Mouse (Mus musculus) lung, postnatal 0 days (tissue): Measurements from ENCODE around the gene Fbxo46. TPM values are rescaled to one million over a fixed set of nuclear protein-coding genes. Genes with fewer than 3 reads are reported as not detected.

Experiments
- ATAC-seq: fragments of 200-750 bp; cut with Nextera tagmentation; 2 replicates; pipeline ENCODE4 v1.8.0; 2017; ENCODE audit warnings: moderate library complexity
- DNase-seq: peaks from one replicate; pipeline ENCODE4 v3.0.0-alpha.2; 2016; ENCODE audit warnings: low spot score
- H3K27ac ChIP-seq: fragments of 300-500 bp; sonication (generic); 2 replicates; pipeline ENCODE4 v1.5.1; 2014; ENCODE audit warnings: antibody characterized with exemption, mild to moderate bottlenecking, low read length, mixed read lengths
- H3K27me3 ChIP-seq: fragments of 300-500 bp; sonication (generic); replicated peaks from 2 replicates; pipeline ENCODE4 v1.6.1; 2014; ENCODE audit warnings: low read length, mixed read lengths; ENCODE audit not compliant: insufficient read depth
- H3K36me3 ChIP-seq: fragments of 300-500 bp; sonication (generic); 2 replicates; pipeline ENCODE4 v1.6.1; 2014; ENCODE audit warnings: low read length, mixed read lengths; ENCODE audit not compliant: insufficient read depth
- H3K4me1 ChIP-seq: fragments of 300-500 bp; sonication (generic); 2 replicates; pipeline ENCODE4 v1.6.1; 2014; ENCODE audit warnings: antibody characterized with exemption, low read depth, low read length, mixed read lengths; ENCODE audit not compliant: insufficient read depth
- H3K4me2 ChIP-seq: fragments of 300-500 bp; sonication (generic); replicated peaks from 2 replicates; pipeline ENCODE4 v1.6.1; 2014; ENCODE audit warnings: low read depth, mild to moderate bottlenecking, low read length, moderate library complexity, mixed read lengths
- H3K4me3 ChIP-seq: fragments of 300-500 bp; sonication (generic); 2 replicates; pipeline ENCODE4 v1.5.1; 2014; ENCODE audit warnings: low read depth, low read length
- H3K9ac ChIP-seq: fragments of 300-500 bp; sonication (generic); replicated peaks from 2 replicates; pipeline ENCODE4 v1.6.1; 2014; ENCODE audit warnings: low read depth, mild to moderate bottlenecking
- H3K9me3 ChIP-seq: fragments of 300-500 bp; sonication (generic); 2 replicates; pipeline ENCODE4 v1.6.1; 2016; ENCODE audit warnings: low read length, mixed read lengths
- CTCF ChIP-seq: IDR thresholded peaks from 2 replicates; pipeline ENCODE4 v1.5.1; 2016; ENCODE audit warnings: antibody characterized with exemption, mild to moderate bottlenecking
- EP300 ChIP-seq: IDR thresholded peaks from 2 replicates; pipeline ENCODE4 v1.6.1; 2016; ENCODE audit warnings: antibody characterized with exemption, mild to moderate bottlenecking, control low read depth
- WGBS: fragments of 180-500 bp; shearing (Covaris S2); extraction: QIAGEN DNeasy Blood & Tissue Kit; methylation state at CpG from one replicate; pipeline ENCODE4 v1.1.7; 2014; 5-methylcytosine and 5-hydroxymethylcytosine counted together
- polyA plus RNA-seq: library from polyadenylated mRNA; unstranded; fragments of >200 nt; fragmentation: Nextera tagmentation; extraction: Ambion mirVana; gene quantifications from 2 replicates; pipeline ENCODE4 v1.2.1, GENCODE M21; 2015

The Fbxo46 gene
- polyA plus RNA-seq, 1 experiment from 2014 or later: 9.9 TPM

DNA sequence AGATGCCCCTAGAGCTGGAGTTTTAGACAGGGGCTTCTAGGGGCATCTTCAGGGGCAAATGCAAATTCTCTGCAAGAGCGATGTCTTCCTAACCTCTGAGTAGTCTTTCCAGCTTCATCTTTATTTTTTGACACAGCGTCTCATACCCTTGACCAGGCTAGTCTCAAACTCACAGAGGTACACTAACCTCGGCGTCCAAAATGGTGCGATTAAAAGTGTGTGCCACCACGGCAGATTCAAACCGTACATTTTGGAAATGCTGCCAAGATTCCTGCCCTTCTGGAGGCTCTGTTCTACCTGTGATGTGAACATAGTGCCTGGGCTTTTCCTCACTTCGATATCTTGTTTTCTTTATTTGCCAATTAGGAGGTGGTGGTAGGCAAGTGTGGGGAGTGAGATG lies 576 bp upstream of the Fbxo46 start:
- no peaks in the 10 kb centered on the region for H3K9me3 ChIP-seq
- WGBS: 87% methylated on average over 8 of the region's 8 CpGs
- peaks cover 6% of the 10 kb centered on the region; the same call in 1 of the 2 replicates for H3K4me1 ChIP-seq
- TF ChIP-seq CTCF (no peak), EP300 (no peak)
- no peak overlapping the region for H3K4me3 ChIP-seq
- H3K4me2 ChIP-seq: no peak overlapping the region
- H3K27me3 ChIP-seq: no peaks in the 10 kb centered on the region
- no peak overlapping the region for H3K27ac ChIP-seq
- H3K36me3 ChIP-seq: no peaks in the 10 kb centered on the region
- DNase-seq (no peak), ATAC-seq (no peak)
- H3K9ac ChIP-seq: no peak overlapping the region

DNA sequence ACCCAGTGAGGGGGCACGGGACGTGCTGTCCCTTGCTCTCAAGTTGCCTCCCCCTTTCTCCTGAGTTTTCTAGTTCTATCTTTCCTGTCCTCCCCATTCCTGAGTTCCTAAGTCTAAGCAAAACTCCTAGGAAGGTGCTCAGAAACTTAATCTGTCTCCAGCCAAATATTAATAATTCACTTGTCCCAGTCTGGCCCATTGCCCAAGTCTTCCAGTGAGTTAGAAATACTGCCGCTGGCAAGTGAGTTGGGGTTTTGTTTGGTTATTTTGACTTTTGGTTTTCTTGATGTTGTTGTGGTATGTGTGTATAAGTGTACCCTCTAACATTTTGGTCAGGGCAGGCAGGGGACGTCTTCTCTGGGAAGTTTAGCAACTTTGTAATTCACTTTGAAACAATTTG lies 2.0 kb downstream of the Fbxo46 start:
- no peaks in the 10 kb centered on the region for H3K27me3 ChIP-seq
- no peak overlapping the region for H3K4me2 ChIP-seq
- no peak overlapping the region for H3K27ac ChIP-seq
- no peak for ATAC-seq
- TF ChIP-seq CTCF (no peak), EP300 (no peak)
- H3K36me3 ChIP-seq: no peaks in the 10 kb centered on the region
- peaks cover 6% of the 10 kb centered on the region; the same call in 1 of the 2 replicates for H3K4me1 ChIP-seq
- H3K9ac ChIP-seq: no peak overlapping the region
- 85% methylated on average over 4 of the region's 4 CpGs for WGBS
- DNase-seq: no peak
- no peak overlapping the region for H3K4me3 ChIP-seq
- H3K9me3 ChIP-seq: no peaks in the 10 kb centered on the region

GRCm38 (mm10) chr7:19124713-19125112 lies 5.1 kb downstream of the Fbxo46 start:
- ATAC-seq (no peak), DNase-seq (no peak)
- no peak overlapping the region for H3K9ac ChIP-seq
- H3K9me3 ChIP-seq: no peaks in the 10 kb centered on the region
- 91% methylated on average over 6 of the region's 6 CpGs for WGBS
- H3K4me1 ChIP-seq: peaks cover 6% of the 10 kb centered on the region; the same call in 1 of the 2 replicates
- no peak overlapping the region for H3K4me3 ChIP-seq
- no peak overlapping the region for H3K27ac ChIP-seq
- H3K36me3 ChIP-seq: no peaks in the 10 kb centered on the region
- no peak for TF ChIP-seq CTCF
- TF ChIP-seq EP300: no peak
- H3K27me3 ChIP-seq: no peaks in the 10 kb centered on the region
- H3K4me2 ChIP-seq: no peak overlapping the region

GRCm38 (mm10) chr7:19127744-19128143 lies 8.1 kb downstream of the Fbxo46 start:
- ATAC-seq (no peak), DNase-seq (no peak)
- H3K4me3 ChIP-seq: no peak overlapping the region
- 82% methylated on average over 5 of the region's 5 CpGs for WGBS
- H3K9me3 ChIP-seq: no peaks in the 10 kb centered on the region
- no peak overlapping the region for H3K27ac ChIP-seq
- peaks cover 5% of the 10 kb centered on the region; the same call in 1 of the 2 replicates for H3K4me1 ChIP-seq
- no peak for TF ChIP-seq CTCF
- no peak for TF ChIP-seq EP300
- H3K27me3 ChIP-seq: no peaks in the 10 kb centered on the region
- no peak overlapping the region for H3K4me2 ChIP-seq
- H3K36me3 ChIP-seq: no peaks in the 10 kb centered on the region
- no peak overlapping the region for H3K9ac ChIP-seq

DNA sequence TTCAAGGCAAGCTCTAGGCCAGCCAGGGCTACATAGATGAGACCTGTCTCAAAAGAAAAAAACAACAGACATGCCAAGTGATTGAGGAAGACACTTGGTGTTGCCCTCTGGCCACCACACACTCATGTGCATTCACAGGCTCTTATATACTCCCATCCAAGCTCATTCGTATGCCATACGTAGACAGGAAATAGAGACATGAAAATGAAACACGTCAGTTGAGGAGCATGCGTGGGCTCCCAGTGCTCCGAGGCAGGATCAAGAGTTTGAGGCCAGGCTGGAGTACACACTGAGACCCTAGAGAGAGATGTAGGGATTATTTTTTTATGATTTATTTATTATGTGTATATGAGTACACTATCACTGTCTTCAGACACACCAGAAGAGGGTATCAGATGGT lies 9.7 kb downstream of the Fbxo46 start:
- no peak overlapping the region for H3K9ac ChIP-seq
- no peak for ATAC-seq
- H3K4me2 ChIP-seq: no peak overlapping the region
- H3K4me1 ChIP-seq: peaks cover 5% of the 10 kb centered on the region; the same call in 1 of the 2 replicates
- no peak for DNase-seq
- 85% methylated on average over 5 of the region's 5 CpGs for WGBS
- H3K36me3 ChIP-seq: no peaks in the 10 kb centered on the region
- H3K4me3 ChIP-seq: no peak overlapping the region
- H3K9me3 ChIP-seq: no peaks in the 10 kb centered on the region
- no peaks in the 10 kb centered on the region for H3K27me3 ChIP-seq
- H3K27ac ChIP-seq: no peak overlapping the region
- TF ChIP-seq CTCF (no peak), EP300 (no peak)

- Histone ChIP-seq H3K4me2 (peak overlapping the region; percentile 67), H3K4me3 (peak overlapping the region; percentile 23; the same call in 1 of the 2 replicates), H3K9ac (no peak overlapping the region), H3K4me1 (peaks cover 5% of the 10 kb centered on the region; the same call in 1 of the 2 replicates), H3K36me3 (no peaks in the 10 kb centered on the region), H3K9me3 (no peaks in the 10 kb centered on the region), H3K27me3 (no peaks in the 10 kb centered on the region), H3K27ac (peak overlapping the region; percentile 74)
- WGBS: 23% methylated on average over 4 of the region's 4 CpGs
- no peak for ATAC-seq
- no peak for DNase-seq
- TF ChIP-seq EP300 (no peak), CTCF (peak; percentile 49)
Measured at GRCm38 (mm10) chr7:19130657-19131056, 11.0 kb downstream of the Fbxo46 start.
